Mouse (Mus musculus): ENCODE measurements at regions not wholly inside any gene's neighbourhood (a gene's known extent, or its start where the extent isn't known, plus 50 kb on each side); places are given as distances from the start of the nearest gene placed in this dataset.
"Not testable (repeated sequence)": the region's sequence is repeated elsewhere in the genome, so short reads cannot be mapped to it uniquely, and the experiment has no call there.

DNA sequence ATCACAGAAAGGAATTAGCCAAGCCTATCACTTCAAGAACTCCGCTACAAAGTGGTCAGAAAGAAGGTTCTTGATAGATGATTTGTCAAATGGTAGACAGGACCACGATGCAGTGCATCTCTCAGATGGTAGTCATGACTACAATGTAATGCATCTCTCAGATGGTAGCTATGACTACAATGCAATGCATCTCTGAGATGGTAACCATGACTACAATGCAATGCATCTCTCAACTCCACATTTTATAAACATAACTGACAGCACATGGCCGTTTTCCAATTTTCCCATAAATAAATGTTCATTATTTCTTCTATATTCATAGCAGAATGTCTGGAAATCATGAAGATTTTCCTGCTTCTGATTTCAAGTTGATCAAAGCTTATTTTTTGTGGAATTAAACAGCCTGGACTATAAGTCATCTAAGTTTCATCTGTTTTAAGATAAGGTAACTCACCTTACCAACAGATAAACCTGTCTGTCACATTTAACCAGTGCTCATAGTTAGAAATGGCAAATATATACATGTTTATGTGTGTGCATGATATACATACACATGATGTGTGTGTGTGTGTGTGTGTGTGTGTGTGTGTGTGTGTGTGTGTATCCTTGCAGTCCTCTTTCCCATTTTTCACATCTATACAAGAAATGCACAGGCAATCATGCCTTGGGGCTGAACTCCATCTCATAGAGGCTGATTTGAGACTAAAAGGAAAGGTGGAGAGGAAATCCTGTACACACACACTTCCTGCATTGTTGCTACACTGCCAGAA, 122.4 kb downstream of the Phf3 start:
- in situ Hi-C loops (cut with MboI, MseI) = no loop called here

DNA sequence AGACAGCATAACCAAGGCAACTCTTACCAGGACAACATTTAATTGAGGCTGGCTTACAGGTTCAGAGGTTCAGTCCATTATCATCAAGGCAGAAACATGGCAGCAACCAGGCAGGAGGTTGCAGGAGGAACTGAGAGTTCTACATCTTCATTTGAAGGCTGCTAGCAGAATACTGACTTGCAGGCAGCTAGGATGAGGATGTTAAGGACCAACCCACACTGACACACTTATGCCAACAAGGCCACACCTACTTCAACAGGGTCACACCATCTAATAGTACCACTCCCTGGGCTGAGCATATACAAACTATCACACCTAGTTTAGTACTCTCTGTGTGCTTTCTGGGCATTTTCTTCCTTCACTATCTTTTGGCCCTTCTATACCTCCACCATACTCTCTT, 131.8 kb downstream of the Phf3 start:
- in situ Hi-C loops (cut with MboI, MseI) = no loop called here

DNA sequence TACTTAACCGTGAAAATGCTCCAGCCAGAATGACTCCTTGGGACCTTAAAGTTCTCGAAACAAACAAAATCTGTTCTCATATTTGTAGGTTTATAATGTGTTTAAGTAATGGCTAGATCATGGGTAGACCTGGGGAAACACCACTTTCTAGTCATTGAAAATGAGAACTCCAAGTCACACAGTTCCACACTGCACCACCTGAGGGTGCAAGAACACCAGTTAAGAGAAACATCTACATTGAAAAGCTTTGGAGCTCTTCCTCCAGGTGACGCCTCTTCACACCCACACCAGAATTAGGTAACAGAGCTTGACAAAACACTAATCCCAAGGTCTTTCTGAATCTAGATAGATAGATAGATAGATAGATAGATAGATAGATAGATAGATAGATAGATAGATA, 132.9 kb downstream of the Phf3 start:
- in situ Hi-C loops (cut with MboI, MseI) = no loop called here

DNA sequence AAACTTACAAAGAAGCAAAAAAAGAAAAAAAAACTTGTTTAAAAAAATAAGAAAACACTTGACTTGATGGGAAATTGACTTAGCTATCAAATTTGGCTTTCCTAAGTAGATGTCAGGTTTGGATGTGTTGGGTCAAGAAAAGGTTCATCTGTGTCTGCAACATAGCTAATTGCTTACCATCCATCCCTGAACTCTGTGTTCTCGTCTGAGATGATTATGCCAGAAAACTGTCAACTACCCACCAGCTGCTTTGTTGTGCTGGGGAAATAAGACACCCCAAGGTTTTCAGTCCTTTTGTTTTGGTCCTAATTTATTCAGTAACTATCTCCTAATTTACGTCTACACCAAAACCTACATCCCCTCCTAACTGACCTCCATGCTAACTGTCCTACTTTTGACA, 152.2 kb downstream of the Phf3 start:
- in situ Hi-C loops (cut with MboI, MseI) = no loop called here

DNA sequence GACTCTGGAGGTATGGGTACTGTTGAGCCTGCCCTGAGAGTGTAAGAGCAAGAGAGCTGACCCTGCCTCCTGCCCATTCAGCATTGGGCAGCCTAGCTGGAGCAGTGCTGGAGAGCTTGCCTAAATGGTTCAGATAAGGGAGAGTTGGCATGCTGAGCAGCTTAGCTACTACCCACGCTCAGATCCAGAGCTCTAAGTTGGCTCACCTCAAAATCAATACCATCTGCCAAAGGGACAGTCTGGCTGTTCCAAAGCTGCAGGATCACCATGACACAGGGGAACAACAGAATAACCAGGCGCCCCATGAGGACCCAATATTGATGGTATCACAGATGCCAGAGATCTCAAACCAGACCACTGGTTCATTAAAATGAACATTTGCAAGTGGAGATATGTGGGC, 152.9 kb downstream of the Phf3 start:
- in situ Hi-C loops (cut with MboI, MseI) = no loop called here

DNA sequence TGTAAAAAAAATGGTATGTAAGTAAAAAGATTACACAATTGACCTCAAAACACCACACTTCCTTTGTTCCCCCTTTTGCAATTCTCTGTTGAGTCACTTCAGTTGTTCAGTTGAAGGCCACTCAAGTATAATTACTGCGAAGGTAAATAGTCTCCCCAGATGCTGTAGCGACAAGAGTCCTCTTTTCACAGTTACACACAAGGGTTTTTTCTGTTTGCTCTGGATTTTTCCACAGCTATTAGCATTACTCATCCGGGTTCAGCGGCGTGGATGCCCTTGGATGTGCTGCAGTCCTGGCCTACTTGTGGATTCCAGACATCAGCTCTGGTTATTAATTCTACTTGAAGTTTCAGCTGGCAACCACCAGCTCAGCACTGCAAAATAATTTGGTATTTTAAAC, 155.1 kb downstream of the Phf3 start:
- in situ Hi-C loops (cut with MboI, MseI) = no loop called here

DNA sequence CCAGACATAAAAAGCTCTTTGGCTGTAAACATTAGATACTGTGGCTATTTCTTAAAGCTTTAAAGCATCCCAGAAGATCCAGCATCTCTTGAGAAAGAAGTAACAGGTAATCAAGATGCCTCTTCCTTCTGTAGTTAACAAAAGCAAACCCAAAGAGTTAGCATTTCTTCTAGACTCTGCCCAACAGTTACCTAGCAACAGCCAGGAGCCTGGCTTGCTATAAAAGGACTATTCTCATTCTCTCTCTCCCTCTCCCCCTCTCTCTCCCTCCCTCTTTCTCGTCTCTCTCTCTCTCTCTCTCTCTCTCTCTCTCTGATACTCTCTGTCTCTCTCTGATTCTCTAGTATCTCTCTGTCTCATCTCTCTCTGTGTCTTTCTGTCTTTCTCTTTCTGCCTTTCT, 157.4 kb downstream of the Phf3 start:
- in situ Hi-C loops (cut with MboI, MseI) = no loop called here

DNA sequence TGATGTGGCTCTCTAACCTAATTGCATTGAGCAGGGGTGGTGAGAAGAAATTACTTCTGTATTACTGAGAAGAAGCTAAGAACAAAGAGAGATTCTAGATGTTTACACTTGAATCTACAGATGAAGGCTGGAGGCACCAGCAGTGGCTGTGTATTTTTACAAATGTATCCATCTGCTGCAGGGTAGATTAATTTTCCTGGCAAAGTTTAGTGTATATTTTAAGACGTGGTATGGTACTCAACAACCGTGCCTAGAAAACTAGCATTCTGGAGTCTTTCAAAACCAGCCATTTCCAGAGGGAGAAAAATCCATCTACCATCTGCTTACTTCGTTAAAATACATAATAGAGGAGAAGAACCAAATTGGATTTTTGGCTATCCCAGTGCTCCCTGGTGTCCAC, 172.6 kb downstream of the Phf3 start:
- in situ Hi-C loops (cut with MboI, MseI) = no loop called here

DNA sequence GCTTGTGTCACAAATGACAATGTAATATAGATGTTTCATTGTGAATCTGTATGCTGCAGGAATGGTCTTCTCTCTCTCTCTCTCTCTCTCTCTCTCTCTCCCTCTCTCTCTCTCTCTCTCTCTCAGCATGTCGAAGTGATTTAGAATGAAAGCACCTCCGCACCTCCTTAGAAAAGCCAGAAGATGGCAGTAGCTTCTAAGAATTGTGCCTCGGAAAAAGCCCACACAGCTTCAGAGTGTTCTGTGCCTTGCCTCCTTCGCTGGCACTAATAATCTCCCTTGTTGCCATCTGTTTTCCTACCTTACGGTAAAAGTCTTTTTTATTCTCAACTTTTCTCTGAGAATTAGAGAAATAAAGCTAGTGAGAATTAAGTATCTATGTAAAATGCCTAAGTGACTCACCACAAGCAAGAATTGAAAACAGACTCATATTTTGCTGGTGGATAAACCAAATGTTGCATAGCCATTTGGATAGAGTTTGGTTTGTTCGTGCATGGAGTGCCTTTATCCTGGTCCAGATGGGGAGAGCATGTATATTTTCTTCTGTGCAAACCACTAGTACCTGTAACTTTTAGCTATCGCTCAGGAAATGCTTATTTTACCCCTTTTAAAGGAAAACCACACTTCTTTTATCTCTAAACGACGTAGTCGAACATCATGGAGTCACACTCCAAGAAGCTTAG, 173.2 kb downstream of the Phf3 start:
- in situ Hi-C loops (cut with MboI, MseI) = no loop called here

DNA sequence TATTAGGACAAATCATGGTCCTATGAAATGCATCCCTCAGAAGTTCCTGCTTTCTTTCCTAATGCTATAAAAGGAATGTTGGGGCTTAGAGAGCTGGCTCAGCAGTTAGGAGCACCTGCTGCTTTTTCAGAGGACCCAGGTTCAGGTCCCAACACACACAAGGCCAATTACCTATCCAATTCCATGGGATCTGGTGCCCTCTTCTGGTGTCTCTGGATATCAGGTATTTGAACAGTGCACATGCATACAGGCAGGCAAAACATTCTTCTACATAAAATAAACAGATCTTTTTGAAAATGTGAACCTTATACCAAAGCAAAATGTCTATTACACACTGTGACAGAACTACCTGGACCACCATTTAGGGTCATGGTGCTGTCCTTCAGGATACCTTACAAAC, 177.4 kb downstream of the Phf3 start:
- in situ Hi-C loops (cut with MboI, MseI) = no loop called here

DNA sequence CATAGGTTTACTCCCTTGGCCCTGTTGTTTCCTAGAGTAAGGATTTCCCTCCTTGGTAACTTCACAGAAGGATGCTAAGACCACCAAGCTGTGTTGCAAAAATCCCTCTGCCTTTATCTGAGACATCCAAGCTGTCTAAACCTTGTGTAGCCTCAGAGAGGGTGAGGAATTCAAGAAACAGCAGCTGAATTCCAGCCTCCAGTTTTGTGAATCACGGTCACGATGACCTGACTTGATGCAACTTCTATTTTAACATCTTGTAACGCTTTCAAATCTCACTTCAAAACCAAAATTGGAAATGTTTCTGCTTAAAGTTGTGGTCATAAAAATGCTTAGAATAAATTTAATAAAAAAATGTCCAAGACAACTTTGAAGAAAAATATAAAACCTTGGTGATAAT, 188.4 kb downstream of the Phf3 start:
- in situ Hi-C loops (cut with MboI, MseI) = no loop called here

DNA sequence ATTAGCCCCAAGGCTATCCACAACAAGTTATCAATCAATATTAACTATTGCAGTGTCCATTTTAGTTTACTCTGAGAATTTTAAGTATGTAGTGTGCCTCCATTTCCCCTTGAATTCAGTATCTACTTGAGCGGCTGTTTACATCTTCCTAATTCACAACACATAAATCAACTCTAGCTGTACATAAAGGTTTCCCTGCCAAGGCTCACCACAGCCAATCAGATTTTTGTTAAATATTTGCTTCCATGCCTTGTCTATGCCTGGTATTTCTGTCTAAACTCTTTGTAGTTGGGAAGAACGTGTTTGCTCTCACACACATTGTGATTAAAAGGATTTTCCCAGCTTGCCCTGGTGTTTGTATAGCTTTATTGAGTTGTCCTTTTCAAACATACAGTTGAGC, 189.8 kb downstream of the Phf3 start:
- in situ Hi-C loops (cut with MboI, MseI) = no loop called here

DNA sequence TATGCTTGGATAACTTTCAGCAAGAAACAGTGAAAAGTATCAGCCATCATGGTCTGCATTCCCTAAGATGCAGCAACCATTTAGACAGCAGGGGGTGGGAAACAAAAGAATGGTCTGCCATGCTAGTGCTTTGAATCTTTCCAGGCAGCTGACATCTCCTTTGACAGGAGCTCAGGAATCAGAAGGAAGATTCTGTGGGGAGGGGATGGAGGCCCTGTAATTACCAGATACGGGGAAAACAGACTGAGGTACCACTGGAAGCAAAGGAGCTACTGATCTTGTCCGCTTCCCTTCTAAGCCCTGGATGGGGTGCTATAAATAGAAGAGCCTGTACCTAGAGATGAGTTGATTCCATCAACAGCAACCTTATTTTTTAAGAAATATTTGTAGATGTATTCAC, 233.9 kb downstream of the Phf3 start:
- in situ Hi-C loops (cut with MboI, MseI) = no loop called here

DNA sequence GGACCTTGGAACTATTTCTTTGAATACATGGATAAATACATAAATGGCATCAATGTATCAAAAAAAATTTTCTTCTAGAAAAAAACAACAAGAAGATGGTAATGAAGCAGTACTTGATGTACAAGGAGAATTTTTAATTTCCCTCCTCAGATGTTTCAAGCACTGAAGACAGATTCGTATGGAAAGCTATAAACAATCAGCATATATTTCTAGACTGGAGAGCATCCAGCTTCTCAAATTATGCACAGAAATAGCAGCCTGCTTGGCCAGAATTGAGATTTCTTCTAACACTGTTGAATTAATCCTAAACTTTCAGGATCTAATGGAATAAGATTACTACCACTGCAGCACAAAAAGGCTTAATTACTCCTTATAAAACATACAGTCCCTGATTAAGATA, 241.0 kb downstream of the Phf3 start:
- in situ Hi-C loops (cut with MboI, MseI) = no loop called here

DNA sequence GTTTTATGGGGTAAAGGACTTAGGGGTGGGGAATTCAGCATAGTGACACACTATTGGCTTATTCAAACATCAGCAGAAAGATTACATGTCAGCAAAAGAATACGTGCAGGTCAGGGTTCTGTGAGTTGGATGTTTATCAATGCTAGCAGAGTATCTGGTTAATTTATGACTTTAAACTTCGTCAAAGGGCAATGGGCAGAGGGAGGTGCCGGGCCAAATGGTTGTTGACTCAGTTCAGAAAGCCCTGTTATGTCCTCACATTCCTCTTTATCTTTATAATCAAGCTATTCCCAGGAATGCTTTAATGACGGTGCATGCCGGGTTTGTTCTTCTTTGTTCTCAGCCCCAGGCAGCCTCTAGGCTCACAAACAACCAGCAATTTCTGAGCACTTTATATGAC, 245.9 kb downstream of the Phf3 start:
- in situ Hi-C loops (cut with MboI, MseI) = not testable (repeated sequence)

DNA sequence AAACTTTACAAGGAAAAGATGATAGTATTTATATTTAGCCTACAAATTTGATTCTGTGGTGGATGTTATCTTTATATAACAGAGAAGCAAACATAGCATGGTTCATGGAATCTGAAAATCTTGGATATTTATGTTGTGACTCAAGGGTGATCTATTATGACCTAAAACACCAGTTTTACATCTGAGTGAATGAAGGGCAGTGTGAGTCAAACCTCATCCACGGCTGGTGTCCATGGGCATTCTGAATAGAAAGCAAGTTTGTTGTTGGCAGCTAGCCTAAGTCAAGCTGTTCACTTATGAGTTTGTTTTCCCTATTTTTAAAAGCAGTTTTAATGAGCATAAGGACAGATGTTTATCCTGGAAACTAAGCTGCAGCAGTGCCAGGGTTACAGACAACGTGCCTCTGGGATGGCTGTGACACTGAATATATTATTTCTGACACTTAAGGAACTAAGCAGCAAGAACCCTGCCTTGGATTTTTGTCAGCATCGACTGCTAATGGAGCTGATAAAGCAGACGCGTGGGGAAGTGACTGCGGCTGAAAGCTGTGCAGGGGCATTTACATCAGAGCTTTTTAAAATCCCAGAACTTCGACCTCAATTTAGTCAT, 278.5 kb downstream of the Phf3 start:
- in situ Hi-C loops (cut with MboI, MseI) = no loop called here

DNA sequence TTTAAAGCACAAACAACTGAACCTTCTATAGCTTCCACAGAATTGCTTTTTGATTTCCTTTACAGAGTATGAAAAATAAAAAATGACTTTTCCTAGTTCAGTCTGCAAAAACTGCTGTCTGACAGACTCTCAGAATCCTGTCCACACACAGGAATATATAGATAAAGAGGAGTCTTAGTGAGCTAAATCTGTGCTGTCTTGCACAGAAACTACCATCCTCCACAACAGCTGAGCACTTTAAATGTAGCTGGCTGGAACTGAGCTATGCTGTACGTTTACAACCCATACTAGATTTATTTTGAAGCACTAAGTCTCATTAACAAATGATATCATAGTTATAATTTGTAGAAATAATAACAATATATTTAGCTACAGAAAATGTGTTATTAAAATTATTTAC, 279.7 kb downstream of the Phf3 start:
- in situ Hi-C loops (cut with MboI, MseI) = no loop called here

DNA sequence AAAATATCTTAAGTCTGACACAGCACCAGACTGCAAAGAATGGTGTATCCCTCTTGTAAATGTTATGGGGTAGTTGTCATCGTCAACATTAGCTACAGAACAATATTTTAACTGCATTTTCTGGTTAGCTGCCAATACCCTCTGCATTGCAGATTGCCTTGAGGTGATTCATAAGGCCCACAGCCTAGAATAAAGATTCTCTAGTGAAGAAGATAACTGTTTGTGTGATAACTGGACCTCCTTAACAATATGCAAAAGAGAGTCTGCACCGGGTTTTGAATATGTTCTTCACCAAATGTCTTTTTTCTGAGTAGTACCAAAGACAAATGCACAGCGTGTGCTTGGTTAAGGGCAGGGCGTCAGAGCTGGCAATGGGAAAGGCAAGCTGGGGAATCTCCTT, 283.0 kb downstream of the Phf3 start:
- in situ Hi-C loops (cut with MboI, MseI) = no loop called here

DNA sequence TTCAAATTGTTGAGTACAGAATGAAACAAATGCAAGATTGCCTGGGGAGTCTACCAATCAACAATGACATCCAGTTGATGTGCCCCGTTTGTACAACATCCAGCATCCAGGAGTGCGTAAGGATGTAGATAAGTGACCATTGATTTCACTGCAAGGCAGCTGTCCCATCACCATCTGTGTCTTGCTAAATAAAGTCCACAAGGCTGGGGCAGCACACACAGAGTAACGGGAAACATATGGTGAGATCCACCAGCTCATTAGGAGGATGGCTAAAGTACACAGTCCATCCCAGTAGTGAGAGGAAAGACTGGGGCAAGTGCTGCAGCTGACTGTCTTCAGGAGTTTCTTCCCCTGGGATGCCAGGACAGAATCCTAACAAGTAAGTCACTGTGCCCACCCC, 284.8 kb downstream of the Phf3 start:
- in situ Hi-C loops (cut with MboI, MseI) = loop anchor here (10.0 kb wide), 1 partner anchor 474 kb away; no protein-coding TSS in a partner anchor

DNA sequence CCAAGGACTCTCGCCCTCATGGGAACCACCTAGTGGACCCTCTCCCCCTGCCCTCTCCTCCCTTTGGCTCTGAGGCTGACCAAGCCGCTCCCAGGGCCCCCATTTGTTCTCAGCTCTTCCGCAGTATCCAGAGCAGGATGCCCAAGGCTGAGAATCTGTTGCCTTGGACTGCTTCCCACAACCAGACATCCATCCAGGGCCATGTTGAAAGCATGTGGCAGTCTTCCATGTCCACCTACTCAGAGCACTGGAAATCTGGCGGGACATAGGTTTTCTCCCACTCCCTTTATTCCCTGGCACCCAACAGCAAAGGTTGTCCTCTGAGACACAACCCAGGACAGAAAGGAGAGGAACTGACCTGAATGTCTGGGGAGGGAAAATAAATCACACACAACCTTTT, 285.4 kb downstream of the Phf3 start:
- in situ Hi-C loops (cut with MboI, MseI) = loop anchor here (10.0 kb wide), 1 partner anchor 474 kb away; no protein-coding TSS in a partner anchor

DNA sequence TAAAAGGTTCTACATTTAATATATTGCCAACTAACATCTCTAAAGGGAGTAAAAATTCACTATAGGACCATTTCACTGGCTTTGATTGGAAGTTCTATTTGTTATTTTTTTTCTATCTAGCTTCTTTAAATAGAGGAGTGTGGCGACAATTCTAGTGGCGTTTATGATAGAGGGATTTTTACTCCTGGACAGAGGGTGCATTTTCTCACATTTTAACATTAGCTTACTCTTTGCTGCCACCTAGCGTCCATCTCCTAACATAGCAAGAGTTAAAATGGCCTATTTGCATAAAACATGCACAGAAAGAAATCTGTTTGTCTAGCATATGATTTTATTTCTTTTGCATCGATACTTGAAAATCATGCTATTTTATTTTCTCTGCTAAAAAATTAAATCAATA, 288.9 kb downstream of the Phf3 start:
- in situ Hi-C loops (cut with MboI, MseI) = loop anchor here (10.0 kb wide), 1 partner anchor 470 kb away; no protein-coding TSS in a partner anchor

DNA sequence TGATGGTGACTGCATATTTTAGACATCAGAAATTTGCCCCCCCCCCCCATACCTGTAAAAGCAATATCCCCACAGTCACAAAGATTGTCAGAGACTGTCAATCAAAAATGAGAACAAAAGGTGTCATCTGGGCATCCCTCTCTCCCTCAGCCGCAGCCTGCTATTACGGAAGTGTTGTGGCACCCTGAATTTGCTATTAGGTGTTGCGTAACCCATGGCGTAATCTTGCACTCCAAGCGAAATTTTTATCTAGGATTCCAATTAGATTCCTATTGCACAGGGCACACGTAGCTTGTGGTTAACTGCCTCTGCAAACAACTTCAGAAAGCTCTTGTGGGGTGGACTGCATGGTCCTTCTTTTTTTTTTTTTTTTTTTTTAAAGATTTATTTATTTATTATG, 289.9 kb downstream of the Phf3 start:
- in situ Hi-C loops (cut with MboI, MseI) = loop anchor here (10.0 kb wide), 1 partner anchor 469 kb away; no protein-coding TSS in a partner anchor

DNA sequence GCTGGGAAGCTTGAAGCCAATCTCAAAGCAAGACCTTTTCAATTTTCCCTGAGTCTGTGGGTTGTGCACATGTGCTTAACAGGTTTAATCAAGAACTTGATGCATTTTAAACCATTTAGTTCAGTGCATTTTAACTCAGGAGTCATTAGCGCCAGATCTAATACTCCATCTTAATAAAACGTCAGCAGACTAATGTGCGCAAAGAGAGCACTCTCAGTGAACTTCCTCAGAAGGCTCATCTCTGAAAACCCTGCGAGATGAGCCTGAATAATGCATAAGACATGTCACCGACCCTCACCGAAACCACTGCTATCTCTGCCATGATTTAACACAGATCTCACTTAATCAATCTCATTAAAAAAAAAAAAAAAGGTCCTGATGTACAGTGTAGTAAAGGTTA, 309.0 kb downstream of the Phf3 start:
- in situ Hi-C loops (cut with MboI, MseI) = loop anchor here (10.0 kb wide), 1 partner anchor 1830 kb away; no protein-coding TSS in a partner anchor
